Mouse (Mus musculus) spleen, adult 18-20 months (tissue): ENCODE data around the gene Ncoa5.

Source experiments
- DNase-seq, 2 experiments: peaks; one replicate each; pipeline ENCODE4 v3.0.0; 2022; ENCODE audit warnings: mixed read lengths in 2 of 2

Ncoa5 gene

DNA sequence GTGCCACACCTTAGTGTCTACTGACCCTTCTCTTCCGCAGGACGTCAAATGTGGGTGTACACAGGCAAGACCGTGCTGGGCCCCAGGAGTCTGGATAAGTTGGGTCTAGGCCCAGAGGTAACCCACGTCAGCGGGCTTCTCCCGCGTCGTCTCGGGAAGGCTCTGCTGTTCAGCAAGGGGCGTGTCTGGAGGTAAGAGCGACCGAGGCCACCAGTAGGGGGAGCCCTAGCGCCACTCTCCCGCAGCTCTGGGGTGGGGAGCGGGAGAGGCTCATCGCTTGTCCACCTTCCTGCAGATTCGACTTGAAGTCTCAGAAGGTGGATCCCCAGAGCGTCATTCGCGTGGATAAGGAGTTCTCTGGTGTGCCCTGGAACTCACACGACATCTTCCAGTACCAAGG lies 81.4 kb downstream of the Ncoa5 start:
- peak; percentile 60 to 79 for DNase-seq

DNA sequence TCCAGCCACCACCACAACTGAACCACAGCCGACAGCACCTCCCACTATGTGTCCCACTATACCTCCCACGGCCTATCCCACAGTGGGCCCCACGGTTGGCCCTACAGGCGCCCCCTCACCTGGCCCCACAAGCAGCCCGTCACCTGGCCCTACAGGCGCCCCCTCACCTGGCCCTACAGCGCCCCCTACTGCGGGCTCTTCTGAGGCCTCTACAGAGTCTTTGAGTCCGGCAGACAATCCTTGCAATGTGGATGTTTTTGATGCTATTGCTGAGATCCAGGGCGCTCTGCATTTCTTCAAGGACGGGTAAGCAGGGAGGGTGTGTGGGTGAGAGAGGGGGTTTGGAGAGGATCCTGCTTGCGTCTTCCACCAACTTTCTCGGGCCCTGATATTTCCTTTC lies 82.2 kb downstream of the Ncoa5 start:
- no peak for DNase-seq

DNA sequence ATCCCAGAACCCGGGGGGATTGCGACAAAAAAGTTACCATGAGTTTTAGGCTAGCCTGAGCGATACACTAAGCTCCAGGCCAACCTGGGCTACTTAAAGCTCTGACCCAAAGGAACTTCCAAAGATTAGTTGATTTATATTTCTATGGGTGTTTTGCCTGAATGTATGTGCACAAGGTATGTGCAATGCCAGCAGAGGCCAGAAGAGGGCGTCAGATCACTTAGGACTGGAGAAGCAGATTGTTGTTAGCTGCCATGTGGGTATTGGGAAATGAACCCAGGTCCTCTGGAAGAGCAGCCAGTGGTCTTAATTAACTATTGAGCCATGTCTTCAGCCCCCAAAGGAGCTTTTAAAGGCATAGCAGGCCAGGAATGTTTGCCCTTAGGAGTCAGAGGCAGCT lies 82.9 kb downstream of the Ncoa5 start:
- DNase-seq, result no peak

DNA sequence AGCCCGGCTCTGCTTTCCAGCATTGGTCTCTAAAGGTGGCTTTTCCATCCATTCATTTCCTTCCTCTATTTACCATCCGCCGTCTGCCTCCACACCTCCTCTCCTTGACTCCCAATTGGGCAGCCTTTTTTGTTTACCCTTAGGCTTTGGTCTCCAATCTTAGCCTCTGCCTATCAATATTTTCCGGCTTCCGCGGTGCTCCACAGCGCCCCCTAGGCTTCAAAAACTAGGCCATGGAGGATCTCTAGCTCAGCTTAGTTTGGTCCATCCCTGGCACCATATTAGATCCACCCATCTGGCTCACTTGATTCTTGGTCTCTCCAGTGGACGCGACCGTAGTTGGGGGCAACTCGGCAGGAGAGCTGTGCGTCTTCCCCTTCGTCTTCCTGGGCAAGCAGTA lies 84.2 kb downstream of the Ncoa5 start:
- DNase-seq, result peak in 1 of 2 experiments; percentile 51
